Mouse (Mus musculus) embryonic facial prominence, embryonic 10.5 days (tissue): ENCODE measurements around the gene Intu. TPM values are rescaled to one million over a fixed set of nuclear protein-coding genes. Genes with fewer than 3 reads are reported as not detected.

ENCODE experiments used
- DNase-seq: peaks from one replicate; pipeline ENCODE4 v3.0.0-alpha.2; 2017; ENCODE audit warnings: low spot score
- H3K27ac ChIP-seq: fragments of 300-500 bp; sonication (generic); replicated peaks from 2 replicates; pipeline ENCODE4 v1.5.1; 2016; ENCODE audit warnings: mild to moderate bottlenecking
- H3K27me3 ChIP-seq: fragments of 300-500 bp; sonication (generic); replicated peaks from 2 replicates; pipeline ENCODE4 v1.6.1; 2016; ENCODE audit warnings: low read depth, mild to moderate bottlenecking; ENCODE audit not compliant: poor library complexity, severe bottlenecking
- H3K36me3 ChIP-seq: fragments of 300-500 bp; sonication (generic); replicated peaks from 2 replicates; pipeline ENCODE4 v1.6.1; 2016; ENCODE audit warnings: mild to moderate bottlenecking, moderate library complexity
- H3K4me1 ChIP-seq: fragments of 300-500 bp; sonication (generic); 2 replicates; pipeline ENCODE4 v1.6.1; 2016
- H3K4me3 ChIP-seq: fragments of 300-500 bp; sonication (generic); 2 replicates; pipeline ENCODE4 v1.5.1; 2016; ENCODE audit warnings: mild to moderate bottlenecking, moderate library complexity
- H3K9me3 ChIP-seq: fragments of 300-500 bp; sonication (generic); 2 replicates; pipeline ENCODE4 v1.6.1; 2016; ENCODE audit warnings: mild to moderate bottlenecking
- WGBS: fragments of 180-500 bp; shearing (Covaris S2); methylation state at CpG from one replicate; pipeline ENCODE4 v1.1.7; 2016; 5-methylcytosine and 5-hydroxymethylcytosine counted together
- microRNA-seq: library from miRNA; unstranded; fragments of <30 nt; microRNA quantifications from one replicate; pipeline ENCODE4, GENCODE M21; 2017
- polyA plus RNA-seq: library from polyadenylated mRNA; unstranded; fragments of >200 nt; fragmentation: Nextera tagmentation; extraction: Ambion mirVana; gene quantifications from 2 replicates; pipeline ENCODE4 v1.2.1, GENCODE M21; 2016

The Intu gene
- polyA plus RNA-seq, 1 experiment from 2014 or later = 6.0 TPM

DNA sequence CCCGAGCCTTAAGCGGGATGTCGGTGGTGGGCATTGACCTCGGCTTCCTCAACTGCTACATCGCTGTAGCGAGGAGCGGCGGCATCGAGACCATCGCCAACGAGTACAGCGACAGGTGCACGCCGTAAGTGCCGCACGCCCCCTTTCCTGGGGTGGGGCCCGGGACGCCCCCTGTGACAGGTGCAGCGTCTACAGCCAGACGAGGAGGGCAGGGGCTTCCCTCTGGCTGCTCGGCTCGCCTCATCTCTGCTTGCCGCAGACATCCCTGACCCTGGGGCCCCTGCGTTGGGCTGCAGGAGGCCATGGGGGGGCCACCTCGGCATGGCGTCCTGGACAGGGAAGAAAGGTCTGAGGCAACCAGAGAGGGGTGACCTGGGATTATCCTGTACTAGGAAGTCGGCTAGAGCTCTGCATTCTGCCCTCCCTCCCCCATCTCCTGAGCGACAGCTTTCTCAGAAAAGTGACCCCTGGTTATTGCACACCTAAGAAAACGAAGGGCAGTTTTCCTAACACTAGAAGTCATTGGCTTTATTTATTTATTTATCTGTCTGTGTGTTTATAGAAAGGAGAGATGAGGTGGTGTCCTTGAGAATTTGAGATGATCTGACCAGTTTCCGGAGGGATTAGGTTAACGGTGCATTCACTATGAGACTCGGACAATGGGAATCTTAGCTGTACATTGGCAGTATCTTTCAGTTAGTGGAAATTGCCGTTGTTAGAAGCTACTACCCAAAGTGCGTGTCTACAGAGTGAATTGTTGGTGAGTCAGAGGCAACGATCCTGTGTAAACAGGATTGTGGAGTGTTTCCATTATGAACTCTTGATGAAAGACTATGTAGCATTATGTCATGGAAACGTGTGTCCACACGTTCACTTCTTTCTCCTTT lies 214.8 kb downstream of the Intu start:
- Histone ChIP-seq H3K9me3 (no peaks in the 10 kb centered on the region), H3K4me3 (peak overlapping the region; percentile 82), H3K27me3 (peaks cover 16% of the 10 kb centered on the region), H3K4me1 (peaks cover 22% of the 10 kb centered on the region), H3K36me3 (no peaks in the 10 kb centered on the region), H3K27ac (peak overlapping the region; percentile 88)
- peak; percentile 8 for DNase-seq
- 4% methylated on average over 37 of the region's 37 CpGs for WGBS

Small RNA genes within 50 kb of the gene (microRNA-seq; reads per million reads assigned to microRNA genes)
- gene Gm23810 = not detected

Other genes with a start within 250 kb of the Intu start
- 0.11 TPM in 1 of 2 replicates, not detected in the other for gene Slc25a31, start 177.6 kb downstream of the Intu start, polyA plus RNA-seq
- gene Hspa4l, start 213.2 kb downstream of the Intu start, polyA plus RNA-seq = 20.9 and 27.8 TPM in 2 replicates